Mouse (Mus musculus) layer of hippocampus, postnatal 10 days (tissue): ENCODE measurements around the gene Rbfox1. TPM values are rescaled to one million over a fixed set of nuclear protein-coding genes. Genes with fewer than 3 reads are reported as not detected.

Source experiments
- DNase-seq, 2 experiments: peaks; one replicate each; pipeline ENCODE4 v3.0.0; 2021; ENCODE audit warnings: low spot score in 2 of 2
- total RNA-seq, 2 experiments: library from RNA; stranded (reverse); gene quantifications; 2 replicates each; pipeline ENCODE4 v1.2.3; 2021

Gene Rbfox1
- total RNA-seq, 2 experiments from 2014 or later: 275 to 280 TPM

DNA sequence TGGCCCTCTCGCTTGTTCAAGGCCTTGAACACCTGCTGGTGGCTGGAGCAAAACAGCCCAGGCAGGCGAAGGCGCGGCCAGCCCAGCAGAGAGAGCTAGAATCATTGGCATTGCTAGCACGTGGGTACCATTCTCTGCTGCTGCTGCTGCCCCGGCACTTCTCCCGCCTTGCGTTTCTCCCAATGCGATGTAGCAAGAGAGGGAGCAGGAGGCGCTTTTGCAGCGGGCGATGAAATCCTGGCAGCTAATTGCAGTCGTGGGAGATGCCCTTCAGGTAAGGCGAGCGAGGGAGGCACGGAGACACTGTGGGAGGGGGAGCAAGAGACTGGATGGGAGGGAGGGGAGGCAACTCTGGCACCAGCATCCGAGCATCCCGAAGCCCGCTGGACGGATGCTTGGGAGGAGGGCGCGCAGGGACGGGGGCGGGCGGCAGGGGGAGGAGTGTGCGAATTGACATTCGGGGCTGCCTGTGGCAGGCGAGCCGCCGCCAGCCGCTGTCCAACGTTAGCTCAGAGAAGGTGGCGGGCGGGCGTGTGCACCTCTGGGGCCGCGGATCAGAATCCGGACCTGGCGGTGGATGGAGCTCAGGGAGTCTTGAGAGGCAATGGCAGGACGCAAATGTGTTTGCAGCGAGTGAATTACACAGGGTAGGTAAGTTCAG, 463.6 kb downstream of the Rbfox1 start:
- DNase-seq: peak; percentile 66 to 73

DNA sequence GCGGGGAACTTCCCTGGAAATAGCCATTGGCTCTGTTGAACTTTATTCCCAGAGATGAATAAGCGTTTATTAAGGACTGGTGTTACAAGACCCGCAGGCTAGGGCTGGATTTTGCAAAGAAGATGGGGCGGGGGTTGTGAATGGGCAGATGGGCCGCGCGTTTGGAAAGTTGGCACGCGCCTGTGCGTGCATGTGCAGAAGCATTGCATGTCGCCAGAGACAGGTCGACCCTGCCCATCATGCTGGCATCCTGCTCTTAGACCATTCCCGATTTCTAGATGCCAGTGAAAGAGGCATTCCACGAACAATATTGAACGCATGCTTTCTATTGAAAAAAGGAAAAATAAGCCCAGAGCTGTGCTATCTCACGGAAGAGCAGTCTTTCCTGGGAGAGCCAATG, 464.2 kb downstream of the Rbfox1 start:
- peak; percentile 51 to 67 for DNase-seq

DNA sequence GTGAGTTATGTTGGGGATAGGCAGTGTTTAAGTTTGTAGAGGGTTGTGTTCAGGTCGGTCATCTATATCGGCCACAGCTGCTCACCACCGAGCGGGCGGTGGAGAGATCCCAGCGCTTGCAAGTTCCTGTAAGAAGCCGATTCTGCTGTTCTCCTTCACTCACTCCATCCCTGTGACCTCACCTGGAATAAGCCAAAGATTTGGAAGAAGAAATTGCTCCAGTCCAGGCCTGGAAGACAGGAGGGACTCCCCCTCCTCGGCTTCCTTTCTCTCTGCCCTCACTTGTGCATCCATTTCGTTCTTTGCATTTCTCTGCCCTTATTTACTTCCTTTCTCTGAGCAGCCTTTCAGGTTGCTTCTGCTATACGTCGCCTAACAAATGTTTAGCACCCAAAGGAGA, 465.1 kb downstream of the Rbfox1 start:
- no peak for DNase-seq

DNA sequence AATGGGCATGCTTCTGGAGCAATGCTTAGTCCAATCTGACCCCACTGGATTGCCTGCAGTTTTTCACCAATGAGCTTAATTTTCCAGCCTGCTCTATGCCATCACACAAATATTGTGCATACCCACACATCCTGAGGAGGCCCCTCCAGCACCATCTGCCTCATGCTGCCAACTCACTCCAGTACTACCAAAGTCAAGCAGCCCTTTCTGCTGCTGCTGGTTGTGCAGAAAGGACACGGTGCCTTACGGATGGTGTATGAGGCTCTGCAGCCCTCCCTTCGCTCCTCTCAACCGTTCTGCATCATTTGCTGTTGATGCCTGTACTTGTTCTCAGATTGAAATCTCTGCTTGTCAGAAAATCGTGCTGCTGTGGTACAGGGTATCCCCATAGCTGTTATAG, 468.0 kb downstream of the Rbfox1 start:
- DNase-seq: no peak

DNA sequence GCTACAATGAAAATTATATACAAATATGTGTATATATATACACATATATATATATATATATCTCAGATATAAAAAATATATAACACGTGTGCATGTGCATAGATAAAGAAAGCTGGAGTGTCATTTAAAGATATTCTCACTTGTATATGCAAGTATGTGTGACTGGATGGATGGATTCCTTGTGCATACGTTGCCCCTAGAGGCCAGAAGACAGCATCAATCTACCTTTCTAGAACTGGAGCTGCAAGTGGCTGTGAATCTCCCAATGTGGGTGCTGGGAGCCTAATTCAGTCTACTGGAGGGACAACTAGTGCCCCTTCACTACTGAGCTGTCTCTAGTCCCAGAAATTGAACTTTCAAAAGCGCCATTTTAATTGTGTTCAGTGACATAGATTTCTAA, 471.8 kb downstream of the Rbfox1 start:
- DNase-seq: no peak

DNA sequence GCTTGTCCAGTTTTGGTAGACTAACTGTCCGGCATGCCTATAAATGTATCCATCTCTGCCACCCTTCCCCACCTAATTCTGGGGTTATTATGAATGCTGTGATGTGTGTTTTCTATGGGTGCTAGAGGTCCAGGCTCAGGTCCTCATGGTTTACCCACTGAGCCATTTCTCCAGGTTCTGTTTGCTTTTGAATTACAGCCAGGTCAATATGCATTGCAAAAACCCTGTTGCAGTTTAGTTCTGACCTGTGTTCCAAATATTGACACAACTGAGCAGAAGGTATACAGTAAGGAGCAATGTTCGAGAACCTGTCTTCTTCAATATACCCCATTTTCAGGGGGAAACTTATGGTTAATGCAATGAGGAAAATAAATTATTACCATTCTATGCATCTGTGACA, 480.6 kb downstream of the Rbfox1 start:
- no peak for DNase-seq

DNA sequence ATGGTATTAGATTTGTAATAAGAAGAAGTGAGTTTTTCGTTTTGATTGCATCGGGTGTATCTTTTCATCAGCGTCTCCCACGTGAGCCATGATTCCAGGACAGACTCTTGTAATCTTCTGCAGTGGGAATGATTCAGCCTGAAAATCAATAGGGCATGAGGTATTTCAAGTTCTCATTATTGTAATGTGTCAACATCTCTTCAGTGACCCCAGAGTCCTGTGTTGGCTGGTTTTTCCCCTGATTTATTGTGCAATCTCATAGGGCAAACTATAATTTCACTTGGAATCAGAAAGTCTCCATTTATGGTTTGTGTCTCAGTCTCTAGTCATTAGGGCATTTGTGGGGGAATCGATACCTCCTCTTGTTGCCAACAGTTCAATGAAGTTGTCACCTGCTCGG, 481.5 kb downstream of the Rbfox1 start:
- DNase-seq: no peak

DNA sequence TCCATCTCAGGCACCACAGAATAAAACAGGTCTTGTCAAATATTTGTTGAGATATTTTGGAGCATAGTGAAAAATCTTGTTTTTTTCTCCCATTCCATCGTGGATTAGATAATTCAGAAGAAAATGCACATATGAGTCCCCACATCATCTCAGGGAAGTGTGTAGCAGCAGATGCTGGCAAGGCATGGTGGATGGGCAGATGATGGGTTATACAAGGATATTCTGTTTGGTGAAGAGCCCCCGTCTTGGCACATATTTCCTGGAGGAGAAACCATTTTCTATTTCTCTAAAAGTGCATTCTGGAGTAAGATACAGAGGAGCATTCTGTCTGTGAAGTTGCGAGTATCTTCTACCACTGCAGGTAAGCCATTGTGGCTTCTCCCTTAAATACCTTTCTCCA, 495.8 kb downstream of the Rbfox1 start:
- no peak for DNase-seq

DNA sequence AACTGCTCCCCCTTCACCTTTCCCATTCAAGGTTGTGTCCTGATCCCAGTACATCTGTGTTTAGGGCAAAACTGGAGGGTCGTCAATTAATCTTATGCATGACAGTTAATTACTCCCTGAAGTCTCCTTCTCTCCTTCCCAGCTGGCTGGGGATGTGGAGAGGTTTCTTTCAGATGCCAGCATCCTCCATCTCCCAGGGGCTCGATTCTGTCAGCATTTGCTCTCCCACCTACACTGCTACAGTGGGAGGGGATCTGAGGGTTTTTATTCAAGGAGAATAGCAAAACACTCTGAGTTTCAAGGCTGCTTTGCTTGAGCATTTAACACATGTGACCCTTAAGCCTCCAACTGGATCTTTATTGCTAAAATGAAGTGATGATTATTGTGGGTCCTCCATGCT, 496.4 kb downstream of the Rbfox1 start:
- DNase-seq: no peak

DNA sequence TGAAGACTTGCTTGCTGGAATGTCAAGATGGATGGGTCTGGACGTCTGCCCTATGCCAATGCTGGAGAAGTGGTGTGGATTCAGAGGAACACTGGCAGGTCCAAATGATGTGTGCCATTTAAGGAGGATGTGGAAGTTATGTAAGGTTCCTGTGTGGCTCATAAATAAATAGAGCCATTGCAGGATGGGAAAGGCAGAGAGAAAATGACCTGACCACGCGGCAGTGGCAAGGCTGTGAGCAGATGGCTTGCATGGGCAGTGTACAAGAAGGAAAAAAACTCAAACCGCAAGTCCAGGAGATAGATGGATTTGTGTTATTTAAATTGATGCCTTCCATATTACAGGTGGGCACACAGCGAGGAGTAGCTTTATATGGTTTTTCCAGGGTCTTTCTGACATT, 497.6 kb downstream of the Rbfox1 start:
- DNase-seq: no peak

DNA sequence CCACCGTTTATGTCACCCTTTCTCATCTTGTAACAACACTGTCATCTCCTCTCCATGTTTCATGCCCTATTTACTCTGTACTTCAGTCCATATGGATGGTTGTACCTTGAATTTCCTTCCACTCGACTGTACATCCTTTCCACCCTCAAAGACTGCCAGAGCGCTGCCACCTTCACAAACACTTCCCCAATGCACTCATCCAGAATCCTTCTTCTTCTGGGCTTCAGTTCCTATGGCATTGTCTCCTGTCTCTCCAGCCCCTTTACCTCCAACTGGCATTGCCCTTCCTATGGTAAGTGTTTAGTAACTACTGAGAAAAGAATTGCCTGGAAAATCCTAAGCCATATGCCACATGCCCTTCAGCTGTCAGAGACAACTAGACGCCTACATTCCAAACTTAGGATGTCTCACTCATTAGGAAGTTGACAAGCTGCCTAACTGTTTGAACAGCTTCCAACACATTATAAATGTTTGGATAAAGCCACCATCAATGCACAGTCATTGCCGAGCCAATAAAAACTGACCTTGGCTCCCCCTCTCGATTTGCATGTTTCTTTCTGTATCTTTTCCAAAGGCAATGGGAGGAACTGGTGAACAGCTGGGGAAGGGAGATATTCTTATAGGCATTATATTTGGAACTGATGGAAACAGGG, 505.2 kb downstream of the Rbfox1 start:
- DNase-seq: no peak

DNA sequence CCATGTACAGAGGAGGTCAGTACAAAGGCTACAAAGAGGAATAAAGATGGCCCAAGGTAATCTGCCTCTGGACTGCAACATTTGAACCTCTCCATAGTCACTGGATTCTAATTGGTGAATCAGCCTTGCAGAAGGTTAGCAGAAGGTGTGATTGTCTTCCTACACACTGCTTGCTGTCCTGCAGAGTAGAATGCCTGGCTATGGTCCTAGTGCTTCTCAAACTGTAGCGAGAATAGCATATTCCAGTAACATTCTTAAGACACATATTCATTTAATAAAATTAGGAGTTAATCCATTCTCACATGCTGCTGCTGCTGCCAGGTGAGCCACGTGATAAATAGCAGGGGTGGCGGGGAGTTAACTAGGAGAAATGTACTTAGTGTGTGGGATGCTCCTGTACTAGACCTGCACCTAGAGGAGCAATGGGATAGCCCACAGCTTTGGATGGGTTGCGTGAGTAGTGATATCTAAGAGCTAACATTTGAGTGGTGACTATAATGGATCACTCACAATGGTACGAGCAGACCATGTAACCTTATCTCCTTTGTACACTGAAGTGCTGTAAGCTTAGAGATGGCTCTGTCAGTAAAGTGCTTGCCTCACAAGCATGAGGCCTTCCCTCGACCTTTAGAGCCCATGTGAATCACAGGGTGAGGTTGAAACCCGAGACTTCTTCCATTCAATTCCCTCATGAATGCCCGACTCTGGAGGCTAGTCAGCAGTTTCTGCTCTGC, 511.7 kb downstream of the Rbfox1 start:
- no peak for DNase-seq

DNA sequence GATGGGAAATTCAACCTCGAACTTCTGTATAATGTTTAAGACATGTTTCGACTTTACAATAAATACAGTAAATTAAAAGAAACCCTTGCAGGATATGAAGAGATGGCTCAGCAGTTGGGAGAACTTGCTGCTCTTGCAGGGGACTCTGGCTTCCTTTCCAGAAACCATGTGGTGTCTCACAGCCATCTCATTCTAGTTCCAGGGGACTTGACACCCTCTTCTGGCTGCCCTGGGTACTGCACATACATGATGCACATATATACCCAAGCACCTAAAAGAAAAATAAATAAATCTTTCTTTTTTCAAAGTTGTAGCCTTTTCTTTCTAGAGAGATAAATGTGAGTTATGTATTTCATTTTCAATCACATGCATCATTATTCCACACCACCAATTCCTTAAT, 512.5 kb downstream of the Rbfox1 start:
- no peak for DNase-seq

DNA sequence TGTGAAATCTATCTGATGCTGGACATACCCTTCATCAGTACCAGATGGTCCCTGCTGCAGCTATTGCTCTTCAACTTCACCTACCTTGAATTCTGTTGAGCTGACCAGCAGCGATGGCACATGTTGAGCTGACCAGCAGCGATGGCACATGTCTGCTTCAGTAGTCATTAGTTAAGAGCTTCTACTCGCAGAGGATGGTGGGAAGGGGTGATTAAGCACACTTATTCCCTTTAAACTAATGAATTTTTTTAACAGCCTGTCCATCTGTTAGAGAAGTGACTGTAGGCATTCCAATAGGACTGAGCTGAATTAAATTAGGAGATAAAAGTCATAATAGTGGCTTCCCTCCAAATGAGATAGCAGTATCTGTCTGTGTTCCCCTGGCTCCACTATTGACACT, 517.7 kb downstream of the Rbfox1 start:
- no peak for DNase-seq

DNA sequence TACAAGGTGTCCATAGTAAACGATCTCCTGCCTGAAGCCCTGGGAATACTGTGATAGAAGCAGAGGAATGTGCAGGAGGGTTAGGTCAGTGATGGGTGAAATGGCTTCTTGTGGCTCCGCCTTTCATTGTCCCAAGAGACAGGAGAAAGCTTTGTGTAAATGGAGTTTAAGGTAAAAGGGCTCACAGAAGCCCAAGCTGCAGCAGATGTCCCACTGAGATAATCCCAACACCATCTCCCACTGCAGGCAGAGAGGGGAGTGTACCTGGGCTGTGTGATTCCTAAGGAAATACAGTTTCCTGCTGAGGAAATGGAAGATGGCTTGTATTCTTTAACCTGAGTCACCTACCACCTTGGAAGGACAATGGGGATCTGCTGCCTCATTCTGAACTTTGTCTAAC, 529.7 kb downstream of the Rbfox1 start:
- no peak for DNase-seq

DNA sequence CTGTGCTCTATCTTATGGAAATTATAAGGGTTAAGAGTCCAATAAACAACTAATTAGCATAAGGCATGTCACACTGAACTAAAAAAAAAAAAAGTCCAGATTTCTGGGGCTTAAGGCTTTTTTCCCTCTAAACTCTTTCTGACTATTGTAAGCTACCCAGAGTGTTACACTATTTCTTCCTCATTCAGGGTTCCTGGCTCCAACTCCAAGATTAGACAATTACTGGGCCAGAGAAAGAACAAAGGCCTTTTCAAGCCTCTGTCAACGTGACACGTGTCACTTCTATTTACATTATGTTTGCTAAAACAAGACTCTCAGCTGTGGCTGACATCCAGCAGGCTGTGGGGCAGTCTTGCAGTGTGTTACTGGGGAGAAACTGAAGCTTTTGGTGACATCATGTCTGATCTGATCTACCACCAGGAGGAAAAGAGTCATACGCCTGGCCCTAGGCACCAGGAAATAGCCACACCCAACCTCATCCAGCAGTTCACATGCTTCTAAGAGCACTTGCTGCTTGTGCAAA, 536.5 kb downstream of the Rbfox1 start:
- no peak for DNase-seq

DNA sequence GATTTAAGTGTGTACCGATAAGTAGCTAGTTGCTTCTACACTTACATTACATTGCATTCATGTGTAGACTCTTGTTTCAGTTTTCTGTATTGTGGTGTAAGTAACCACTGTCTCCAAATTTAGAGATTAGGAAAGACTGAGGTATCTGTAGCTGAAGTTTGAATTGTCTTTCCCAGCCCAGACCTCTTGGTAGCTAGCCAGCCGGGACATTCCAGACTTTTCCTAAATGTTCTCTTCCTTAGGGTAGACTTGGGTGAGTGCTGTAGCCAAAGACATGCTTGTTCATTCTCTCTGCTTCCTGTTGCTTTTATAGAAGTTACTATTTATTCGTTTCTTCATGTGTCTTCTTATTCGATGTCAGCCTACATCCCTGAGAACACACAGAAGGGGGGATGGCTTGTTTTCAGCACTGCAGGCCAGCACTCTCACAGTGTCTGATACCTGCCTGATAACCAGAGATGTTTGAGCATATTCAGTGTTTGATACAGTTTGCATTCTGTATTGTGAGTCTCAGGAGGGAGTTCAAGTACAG, 538.8 kb downstream of the Rbfox1 start:
- no peak for DNase-seq

DNA sequence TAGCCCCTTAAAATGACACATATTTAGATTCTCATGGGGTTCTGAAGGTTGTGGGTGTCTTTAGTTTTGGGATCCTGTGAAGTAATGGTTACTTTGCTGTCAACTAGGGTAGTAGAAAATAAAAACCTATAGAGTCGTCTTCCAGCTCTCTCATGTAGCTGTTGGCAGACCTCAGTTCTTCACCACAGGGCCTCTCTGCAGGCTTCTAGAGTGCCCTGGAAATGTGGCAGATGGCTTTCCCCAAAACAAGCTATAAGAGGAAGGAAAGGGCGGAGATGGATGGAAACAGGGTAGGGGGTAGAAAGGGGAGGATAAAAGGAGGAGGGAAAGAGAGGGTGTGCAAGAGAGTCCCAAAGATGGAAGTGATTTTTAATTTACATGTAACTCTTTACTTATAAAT, 539.6 kb downstream of the Rbfox1 start:
- DNase-seq: no peak

DNA sequence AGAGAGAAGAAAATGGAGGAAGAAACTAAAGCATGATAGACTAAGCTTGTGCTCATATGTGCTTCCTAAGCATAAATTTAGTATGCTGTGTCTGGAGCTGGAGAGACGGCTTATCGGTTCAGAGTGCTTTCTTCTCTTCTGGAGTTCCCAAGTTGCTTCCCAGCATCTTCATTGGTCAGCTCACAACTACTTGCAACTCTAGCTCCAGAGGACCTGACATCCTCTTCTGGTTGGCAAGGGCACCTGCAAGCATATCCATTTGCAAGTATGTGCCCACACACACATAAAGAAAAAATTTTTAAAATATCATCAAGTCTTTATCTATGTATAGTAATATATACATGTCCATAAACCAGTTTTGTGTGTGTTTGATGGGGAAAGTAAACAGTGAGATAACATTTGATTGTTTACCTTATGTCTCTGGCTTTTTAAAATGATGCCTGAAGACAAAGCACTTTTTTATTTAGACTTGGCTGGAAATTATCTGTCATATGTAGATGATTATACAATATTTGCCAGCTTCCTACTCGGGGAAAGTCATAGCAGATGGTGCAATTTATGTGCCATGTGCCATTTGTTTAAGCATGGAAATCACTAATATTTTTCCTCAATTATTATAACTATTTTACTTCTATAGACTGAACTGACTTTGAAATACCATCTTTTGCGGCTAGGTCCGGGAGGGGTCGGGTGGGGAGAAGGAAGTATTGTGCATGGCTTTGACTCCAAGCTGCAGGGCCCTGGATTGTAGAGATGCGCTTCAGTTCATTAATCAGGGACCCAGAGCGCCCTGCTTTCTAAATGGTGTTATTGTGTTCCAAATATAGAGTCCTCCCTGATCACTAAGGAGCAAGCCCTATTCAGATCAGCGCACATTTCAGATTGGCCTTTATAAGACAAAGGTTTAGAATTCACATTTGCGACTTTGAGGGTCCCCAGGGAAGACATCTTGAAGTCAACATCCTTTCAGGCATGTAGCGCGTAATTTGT, 542.4 kb downstream of the Rbfox1 start:
- DNase-seq: no peak

DNA sequence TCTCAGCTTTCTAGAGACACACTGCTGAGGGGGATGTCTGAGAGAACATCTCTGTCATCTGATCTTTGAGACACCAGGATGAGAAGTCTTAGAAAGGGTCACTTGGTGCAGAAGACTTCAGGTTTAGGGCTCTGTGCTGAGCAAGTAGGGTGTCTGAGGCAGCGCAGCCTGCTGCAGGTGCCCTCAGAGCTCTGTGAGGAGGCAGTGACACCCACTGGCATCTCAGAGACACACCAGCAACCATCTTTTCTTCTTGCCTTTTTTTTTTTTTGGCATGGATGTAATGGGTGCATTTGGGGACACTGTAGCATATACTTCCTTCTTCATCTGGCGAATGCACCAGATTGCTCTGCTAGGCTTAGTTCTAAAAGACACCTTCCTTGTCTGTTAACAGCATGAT, 545.8 kb downstream of the Rbfox1 start:
- DNase-seq: peak in 1 of 2 experiments; percentile 24

DNA sequence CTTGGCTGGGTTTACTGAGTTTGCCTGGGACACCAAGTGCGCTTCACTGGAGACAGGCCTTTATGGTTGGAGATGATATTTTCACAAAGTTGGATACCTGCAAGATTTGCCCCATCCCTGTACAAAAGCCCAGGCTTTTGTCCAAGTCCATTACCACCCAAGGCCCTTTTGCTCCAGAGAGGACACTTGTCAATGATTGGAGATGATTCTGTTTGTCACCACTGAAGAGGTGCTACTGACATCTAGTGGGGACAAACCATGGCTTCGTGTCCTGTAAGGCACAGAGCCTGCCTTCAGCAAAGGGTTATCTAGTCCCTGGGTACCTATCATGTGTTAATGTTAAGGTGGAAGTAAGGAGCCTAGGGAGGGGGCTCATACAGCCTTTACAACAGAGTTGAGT, 551.3 kb downstream of the Rbfox1 start:
- peak in 1 of 2 experiments; percentile 23 for DNase-seq
